Mouse (Mus musculus): Measurements from ENCODE around the gene Slc27a2. TPM values are rescaled to one million over a fixed set of nuclear protein-coding genes. Genes with fewer than 3 reads are reported as not detected.
"Not testable (repeated sequence)": the region's sequence is repeated elsewhere in the genome, so short reads cannot be mapped to it uniquely, and the experiment has no call there.

Slc27a2 gene
- polyA plus RNA-seq, 1 experiment from 2014 or later, result 3.7 TPM

DNA sequence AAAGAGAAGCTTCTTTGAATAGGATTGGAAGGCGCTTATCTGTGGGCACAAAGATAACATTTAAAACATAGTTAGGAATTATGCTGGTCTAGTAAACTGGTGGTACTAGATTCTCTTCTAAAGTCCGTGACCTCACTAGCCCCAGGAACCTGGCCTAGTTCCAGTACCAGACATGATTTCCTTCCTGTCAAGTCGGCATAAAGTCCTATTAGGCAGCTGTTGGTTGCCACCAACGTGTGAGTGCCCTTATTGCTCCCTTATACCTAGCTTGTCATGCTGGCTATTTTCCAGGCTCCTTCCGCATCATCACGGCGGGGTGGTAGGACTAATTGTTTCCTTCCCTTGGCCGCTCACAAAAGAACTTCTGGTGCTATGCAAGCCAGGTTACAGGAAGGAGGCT is 30.2 kb upstream of the Slc27a2 start:
- ATAC-seq, result no peak
- WGBS, result 53% methylated on average over 8 of the region's 8 CpGs
- H3K4me3 ChIP-seq (ENCODE audit: low read depth, low read length), result no peak overlapping the region
- H3K27me3 ChIP-seq (replicated peaks; ENCODE audit: control insufficient read depth, insufficient read depth, low read length), result no peaks in the 10 kb centered on the region
- H3K9me3 ChIP-seq (replicated peaks; ENCODE audit: control insufficient read depth, low read length), result no peaks in the 10 kb centered on the region
- H3K4me1 ChIP-seq (ENCODE audit: control insufficient read depth, insufficient read depth, low read length), result no peaks in the 10 kb centered on the region
- no peak overlapping the region for H3K27ac ChIP-seq (ENCODE audit: low read depth, low read length)
- no peaks in the 10 kb centered on the region for H3K36me3 ChIP-seq (ENCODE audit: control insufficient read depth, insufficient read depth, low read length)
- no peak for DNase-seq (ENCODE audit: low spot score)
- no peak overlapping the region; the same call in 1 of the 2 replicates for H3K9ac ChIP-seq (ENCODE audit: low read length)
- H3K4me2 ChIP-seq (ENCODE audit: low read length), result no peak overlapping the region

DNA sequence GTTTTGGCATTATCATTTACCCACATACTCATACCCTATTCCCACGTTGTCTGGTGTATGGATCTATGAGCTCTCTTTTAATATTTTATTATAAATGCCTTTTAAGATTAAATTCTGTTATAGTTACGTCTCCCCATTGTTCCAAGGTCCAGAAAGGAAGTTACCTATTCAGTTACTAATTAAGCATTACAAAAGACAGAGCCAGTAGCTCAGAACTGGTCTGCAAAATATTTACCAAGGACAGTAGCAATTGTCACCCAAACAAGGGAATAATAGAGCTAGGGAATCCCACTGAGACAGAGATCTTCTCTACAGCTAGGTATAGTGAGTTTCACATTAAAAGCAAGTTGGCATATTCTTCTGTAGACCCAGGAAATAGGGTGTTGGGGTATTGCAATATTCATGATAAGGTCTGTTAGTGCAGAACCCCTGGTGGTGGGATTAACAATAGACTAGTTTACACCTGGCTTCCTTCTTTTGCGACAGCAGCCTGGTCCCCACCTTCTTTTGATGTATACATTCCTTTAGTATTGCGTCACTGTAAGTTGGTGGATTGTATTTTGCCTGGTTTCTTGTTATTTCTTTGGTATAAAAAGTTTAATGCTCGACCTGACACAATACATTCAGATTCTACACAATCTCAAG is 29.0 kb upstream of the Slc27a2 start:
- H3K9me3 ChIP-seq (replicated peaks; ENCODE audit: control insufficient read depth, low read length); H3K4me2 ChIP-seq (ENCODE audit: low read length); DNase-seq (ENCODE audit: low spot score); ATAC-seq; H3K27me3 ChIP-seq (replicated peaks; ENCODE audit: control insufficient read depth, insufficient read depth, low read length); H3K36me3 ChIP-seq (ENCODE audit: control insufficient read depth, insufficient read depth, low read length); H3K4me1 ChIP-seq (ENCODE audit: control insufficient read depth, insufficient read depth, low read length); H3K9ac ChIP-seq (ENCODE audit: low read length); H3K4me3 ChIP-seq (ENCODE audit: low read depth, low read length); H3K27ac ChIP-seq (ENCODE audit: low read depth, low read length): not testable (repeated sequence)
- WGBS, result 56% methylated on average over 5 of the region's 5 CpGs

- WGBS, result 93% methylated on average over 2 of the region's 2 CpGs
- Histone ChIP-seq H3K4me3 (ENCODE audit: low read depth, low read length) (no peak overlapping the region), H3K9ac (ENCODE audit: low read length) (no peak overlapping the region), H3K27ac (ENCODE audit: low read depth, low read length) (no peak overlapping the region), H3K4me1 (ENCODE audit: control insufficient read depth, insufficient read depth, low read length) (no peaks in the 10 kb centered on the region), H3K27me3 (replicated peaks; ENCODE audit: control insufficient read depth, insufficient read depth, low read length) (no peaks in the 10 kb centered on the region), H3K9me3 (replicated peaks; ENCODE audit: control insufficient read depth, low read length) (no peaks in the 10 kb centered on the region), H3K36me3 (ENCODE audit: control insufficient read depth, insufficient read depth, low read length) (no peaks in the 10 kb centered on the region), H3K4me2 (ENCODE audit: low read length) (no peak overlapping the region)
- no peak for DNase-seq (ENCODE audit: low spot score)
- ATAC-seq, result no peak
These were observed 27.9 kb upstream of the Slc27a2 start for GRCm38 (mm10) chr2:126524271-126524670.

GRCm38 (mm10) chr2:126527461-126527860 is 24.7 kb upstream of the Slc27a2 start:
- Histone ChIP-seq H3K36me3 (ENCODE audit: control insufficient read depth, insufficient read depth, low read length) (no peaks in the 10 kb centered on the region), H3K27ac (ENCODE audit: low read depth, low read length) (no peak overlapping the region), H3K9ac (ENCODE audit: low read length) (no peak overlapping the region), H3K9me3 (replicated peaks; ENCODE audit: control insufficient read depth, low read length) (no peaks in the 10 kb centered on the region), H3K4me3 (ENCODE audit: low read depth, low read length) (no peak overlapping the region), H3K27me3 (replicated peaks; ENCODE audit: control insufficient read depth, insufficient read depth, low read length) (no peaks in the 10 kb centered on the region), H3K4me1 (ENCODE audit: control insufficient read depth, insufficient read depth, low read length) (no peaks in the 10 kb centered on the region), H3K4me2 (ENCODE audit: low read length) (no peak overlapping the region)
- no peak for DNase-seq (ENCODE audit: low spot score)
- ATAC-seq, result no peak
- 92% methylated on average over 8 of the region's 8 CpGs for WGBS

DNA sequence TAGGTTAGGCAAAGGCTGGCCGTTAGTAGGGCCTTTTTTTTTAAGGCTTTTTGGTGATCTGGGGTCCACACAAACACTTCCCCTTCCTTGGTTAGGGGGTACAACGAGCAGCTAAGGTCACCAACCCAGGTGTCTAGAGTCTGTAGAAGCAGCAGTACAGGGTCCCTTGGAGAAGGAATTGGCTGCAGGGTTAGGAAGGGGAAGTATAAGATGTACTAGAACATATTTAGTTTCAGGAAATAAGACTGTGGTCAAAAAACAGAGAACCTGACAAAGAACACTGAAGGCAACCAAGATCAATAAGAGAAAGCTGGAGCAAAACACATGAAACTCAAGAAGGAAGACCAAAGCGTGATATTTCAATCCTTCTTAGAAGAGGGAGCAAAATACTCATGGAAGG is 21.6 kb upstream of the Slc27a2 start:
- H3K27ac ChIP-seq (ENCODE audit: low read depth, low read length), result no peak overlapping the region
- 74% methylated on average over 3 of the region's 3 CpGs for WGBS
- H3K4me1 ChIP-seq (ENCODE audit: control insufficient read depth, insufficient read depth, low read length), result no peaks in the 10 kb centered on the region
- no peaks in the 10 kb centered on the region for H3K36me3 ChIP-seq (ENCODE audit: control insufficient read depth, insufficient read depth, low read length)
- no peak overlapping the region for H3K9ac ChIP-seq (ENCODE audit: low read length)
- no peaks in the 10 kb centered on the region for H3K27me3 ChIP-seq (replicated peaks; ENCODE audit: control insufficient read depth, insufficient read depth, low read length)
- no peak overlapping the region for H3K4me2 ChIP-seq (ENCODE audit: low read length)
- no peak for ATAC-seq
- no peaks in the 10 kb centered on the region for H3K9me3 ChIP-seq (replicated peaks; ENCODE audit: control insufficient read depth, low read length)
- no peak overlapping the region for H3K4me3 ChIP-seq (ENCODE audit: low read depth, low read length)
- DNase-seq (ENCODE audit: low spot score), result no peak

DNA sequence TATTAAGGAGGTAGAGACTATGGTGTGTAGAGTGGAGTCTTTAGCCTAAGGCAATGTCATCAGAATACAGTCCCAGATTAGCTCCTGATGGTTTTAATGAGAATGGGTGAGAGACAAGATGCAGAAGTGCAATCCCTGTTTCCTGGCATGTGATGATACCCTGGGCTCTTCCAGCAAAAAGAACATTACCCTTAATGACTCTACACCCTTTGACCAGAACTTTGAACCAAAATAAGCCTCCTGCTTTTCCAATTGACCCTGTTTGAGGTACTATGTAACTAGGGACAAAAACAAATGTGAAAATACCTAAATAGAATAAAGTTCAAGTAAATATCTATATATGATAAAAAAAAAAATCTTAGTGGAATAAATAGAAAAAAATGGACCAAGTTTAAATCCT is 14.6 kb upstream of the Slc27a2 start:
- H3K9ac ChIP-seq (ENCODE audit: low read length), result no peak overlapping the region

GRCm38 (mm10) chr2:126540390-126540925 is 11.7 kb upstream of the Slc27a2 start:
- H3K9me3 ChIP-seq (replicated peaks; ENCODE audit: control insufficient read depth, low read length), result no peaks in the 10 kb centered on the region
- no peak overlapping the region for H3K27ac ChIP-seq (ENCODE audit: low read depth, low read length)
- H3K4me3 ChIP-seq (ENCODE audit: low read depth, low read length), result no peak overlapping the region
- no peaks in the 10 kb centered on the region for H3K4me1 ChIP-seq (ENCODE audit: control insufficient read depth, insufficient read depth, low read length)
- ATAC-seq, result no peak
- 86% methylated on average over 6 of the region's 6 CpGs for WGBS
- no peaks in the 10 kb centered on the region for H3K27me3 ChIP-seq (replicated peaks; ENCODE audit: control insufficient read depth, insufficient read depth, low read length)
- no peak overlapping the region for H3K4me2 ChIP-seq (ENCODE audit: low read length)
- no peak overlapping the region for H3K9ac ChIP-seq (ENCODE audit: low read length)
- DNase-seq (ENCODE audit: low spot score), result no peak
- H3K36me3 ChIP-seq (ENCODE audit: control insufficient read depth, insufficient read depth, low read length), result no peaks in the 10 kb centered on the region

More for the DNA sequence above, 14.6 kb upstream of the Slc27a2 start:
- ATAC-seq (no peak), DNase-seq (ENCODE audit: low spot score) (no peak)
- no peak overlapping the region for H3K4me2 ChIP-seq (ENCODE audit: low read length)
- H3K36me3 ChIP-seq (ENCODE audit: control insufficient read depth, insufficient read depth, low read length), result no peaks in the 10 kb centered on the region
- H3K9me3 ChIP-seq (replicated peaks; ENCODE audit: control insufficient read depth, low read length), result no peaks in the 10 kb centered on the region
- H3K27me3 ChIP-seq (replicated peaks; ENCODE audit: control insufficient read depth, insufficient read depth, low read length), result no peaks in the 10 kb centered on the region
- H3K4me3 ChIP-seq (ENCODE audit: low read depth, low read length), result no peak overlapping the region
- no peaks in the 10 kb centered on the region for H3K4me1 ChIP-seq (ENCODE audit: control insufficient read depth, insufficient read depth, low read length)
- H3K27ac ChIP-seq (ENCODE audit: low read depth, low read length), result no peak overlapping the region

- 91% methylated on average over 5 of the region's 5 CpGs for WGBS
- Histone ChIP-seq H3K36me3 (ENCODE audit: control insufficient read depth, insufficient read depth, low read length) (no peaks in the 10 kb centered on the region), H3K4me1 (ENCODE audit: control insufficient read depth, insufficient read depth, low read length) (no peaks in the 10 kb centered on the region), H3K27ac (ENCODE audit: low read depth, low read length) (no peak overlapping the region), H3K9ac (ENCODE audit: low read length) (no peak overlapping the region), H3K4me2 (ENCODE audit: low read length) (no peak overlapping the region), H3K9me3 (replicated peaks; ENCODE audit: control insufficient read depth, low read length) (no peaks in the 10 kb centered on the region), H3K4me3 (ENCODE audit: low read depth, low read length) (no peak overlapping the region), H3K27me3 (replicated peaks; ENCODE audit: control insufficient read depth, insufficient read depth, low read length) (no peaks in the 10 kb centered on the region)
- no peak for ATAC-seq
- no peak for DNase-seq (ENCODE audit: low spot score)
These were observed 10.0 kb upstream of the Slc27a2 start for GRCm38 (mm10) chr2:126542211-126542610.

DNA sequence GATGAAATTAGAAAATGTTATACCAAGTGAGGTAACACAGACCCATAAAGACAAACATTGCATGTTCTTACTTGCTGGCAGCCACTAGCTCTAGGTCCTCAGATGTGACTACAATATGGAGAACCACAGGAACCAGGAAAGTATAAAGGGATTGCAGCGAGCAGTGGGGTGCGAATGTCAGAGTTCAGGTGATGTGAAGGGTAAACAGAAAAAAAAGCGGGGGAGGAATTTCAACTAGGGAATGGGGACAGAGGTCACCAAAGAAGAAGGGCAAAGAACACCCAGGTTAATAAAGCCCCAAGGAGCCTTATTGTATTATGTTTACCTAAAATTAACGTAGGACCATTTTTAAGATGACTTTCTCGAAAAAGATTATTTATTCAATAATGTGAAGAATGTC is 6.9 kb upstream of the Slc27a2 start:
- no peak overlapping the region for H3K27ac ChIP-seq (ENCODE audit: low read depth, low read length)
- no peak overlapping the region for H3K9ac ChIP-seq (ENCODE audit: low read length)
- 83% methylated on average over 5 of the region's 5 CpGs for WGBS
- ATAC-seq (no peak), DNase-seq (ENCODE audit: low spot score) (no peak)
- H3K9me3 ChIP-seq (replicated peaks; ENCODE audit: control insufficient read depth, low read length), result no peaks in the 10 kb centered on the region
- H3K27me3 ChIP-seq (replicated peaks; ENCODE audit: control insufficient read depth, insufficient read depth, low read length), result no peaks in the 10 kb centered on the region
- no peaks in the 10 kb centered on the region for H3K36me3 ChIP-seq (ENCODE audit: control insufficient read depth, insufficient read depth, low read length)
- H3K4me2 ChIP-seq (ENCODE audit: low read length), result no peak overlapping the region
- no peaks in the 10 kb centered on the region for H3K4me1 ChIP-seq (ENCODE audit: control insufficient read depth, insufficient read depth, low read length)
- no peak overlapping the region for H3K4me3 ChIP-seq (ENCODE audit: low read depth, low read length)

Measured in forebrain, embryonic 14.5 days (tissue).